Mouse (Mus musculus) thymus, postnatal 14 days (tissue): Measurements from ENCODE around the gene Gm3239.
"Not testable (repeated sequence)": the region's sequence is repeated elsewhere in the genome, so short reads cannot be mapped to it uniquely, and the experiment has no call there.

Experiments
- DNase-seq: peaks from one replicate; pipeline ENCODE4 v3.0.0; 2021

The Gm3239 gene

GRCm38 (mm10) chr14:4663892-4664291 is at the start of gene Gm3239:
Gm3239 (plus strand) TSS chr14:4664192.
- DNase-seq, result not testable (repeated sequence)

GRCm38 (mm10) chr14:4632052-4632451 is 31.9 kb upstream of the Gm3239 start, which contains the start of gene Gm8159:
Gm8159 (plus strand) TSS chr14:4632352.
- DNase-seq, result not testable (repeated sequence)

- DNase-seq, result peak; percentile 8
Measured at GRCm38 (mm10) chr14:4649309-4649708, 14.7 kb upstream of the Gm3239 start.

GRCm38 (mm10) chr14:4650324-4650723 is 13.7 kb upstream of the Gm3239 start:
- peak; percentile 1 for DNase-seq

- DNase-seq, result not testable (repeated sequence)
Measured at GRCm38 (mm10) chr14:4708938-4709337, 44.9 kb downstream of the Gm3239 start, which contains the start of gene Gm7876. Gm7876 (plus strand) TSS chr14:4709238.
